Mouse (Mus musculus): ENCODE data around the gene Vwa5b1.

- TF ChIP-seq CTCF (IDR thresholded peaks at IDR 0.05; ENCODE audit: low read depth): no peak
- TF ChIP-seq EP300 (optimal IDR thresholded peaks at IDR 0.05): no peak
Observed at GRCm38 (mm10) chr4:138584946-138585345, 50.7 kb downstream of the Vwa5b1 start.

Data from stomach, postnatal 0 days (tissue).